Mouse (Mus musculus): ENCODE measurements around the gene Ccdc92. TPM values are rescaled to one million over a fixed set of nuclear protein-coding genes. Genes with fewer than 3 reads are reported as not detected.

Ccdc92 gene
- polyA plus RNA-seq, 1 experiment from 2014 or later: 58.1 TPM

DNA sequence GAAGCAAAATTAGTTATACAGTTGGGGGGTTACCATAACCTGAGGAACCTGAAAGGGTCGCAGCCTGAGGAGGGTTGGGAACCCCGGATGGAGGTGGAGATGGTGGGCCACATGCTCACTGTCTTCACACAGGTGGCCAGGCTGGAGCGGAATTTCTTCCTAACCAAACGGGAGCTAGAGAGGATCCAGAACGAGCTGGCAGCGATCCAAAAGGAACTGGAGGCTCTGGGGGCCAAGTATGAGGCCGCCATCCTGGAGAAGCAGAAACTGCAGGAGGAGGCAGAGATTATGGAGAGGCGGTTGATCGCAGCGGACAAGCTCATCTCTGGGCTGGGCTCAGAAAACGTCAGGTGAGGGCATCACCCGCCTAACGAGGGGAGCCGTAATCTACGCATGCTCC, 45.2 kb downstream of the Ccdc92 start:
- no peak for ATAC-seq (ENCODE audit: low read depth)
- 89% methylated on average over 15 of the region's 15 CpGs for WGBS

DNA sequence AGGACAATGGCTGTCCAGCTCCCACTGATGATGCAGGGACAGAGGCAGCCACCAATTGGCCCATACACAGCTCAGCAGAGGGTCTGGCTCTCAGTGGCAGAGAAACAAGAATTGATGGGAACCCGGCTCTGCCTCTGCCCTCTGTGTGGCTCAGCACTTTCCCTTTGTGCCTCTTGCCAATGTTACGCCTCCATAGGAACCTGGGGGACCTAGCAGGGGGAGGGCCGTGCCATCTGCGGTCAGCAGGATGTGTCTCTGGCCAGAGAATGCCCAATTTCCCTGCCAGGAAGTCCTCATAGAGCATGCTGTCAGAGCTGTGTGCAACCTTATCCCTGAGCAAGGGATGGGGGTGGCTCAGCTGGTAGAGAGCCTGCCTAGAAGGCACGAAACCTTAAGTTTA, 47.4 kb downstream of the Ccdc92 start:
- H3K9me3 ChIP-seq: 0 out of 2 replicates have a peak, but pooled peaks cover 7% of the 10 kb centered on the region
- H3K36me3 ChIP-seq: no peaks in the 10 kb centered on the region
- H3K27me3 ChIP-seq: no peaks in the 10 kb centered on the region
- H3K4me1 ChIP-seq (replicated peaks): no peaks in the 10 kb centered on the region
- H3K4me2 ChIP-seq: no peak overlapping the region
- H3K27ac ChIP-seq (replicated peaks): no peak overlapping the region
- WGBS: 66% methylated on average over 5 of the region's 5 CpGs
- no peak overlapping the region for H3K9ac ChIP-seq
- no peak overlapping the region for H3K4me3 ChIP-seq
- no peak for ATAC-seq (ENCODE audit: low read depth)

More for the DNA sequence above, 45.2 kb downstream of the Ccdc92 start:
- no peak overlapping the region for H3K4me2 ChIP-seq
- H3K4me3 ChIP-seq: no peak overlapping the region
- no peaks in the 10 kb centered on the region for H3K27me3 ChIP-seq
- no peak overlapping the region for H3K9ac ChIP-seq
- no peak overlapping the region for H3K27ac ChIP-seq (replicated peaks)
- H3K9me3 ChIP-seq: 0 out of 2 replicates have a peak, but pooled peaks cover 7% of the 10 kb centered on the region
- no peaks in the 10 kb centered on the region for H3K36me3 ChIP-seq
- H3K4me1 ChIP-seq (replicated peaks): no peaks in the 10 kb centered on the region

DNA sequence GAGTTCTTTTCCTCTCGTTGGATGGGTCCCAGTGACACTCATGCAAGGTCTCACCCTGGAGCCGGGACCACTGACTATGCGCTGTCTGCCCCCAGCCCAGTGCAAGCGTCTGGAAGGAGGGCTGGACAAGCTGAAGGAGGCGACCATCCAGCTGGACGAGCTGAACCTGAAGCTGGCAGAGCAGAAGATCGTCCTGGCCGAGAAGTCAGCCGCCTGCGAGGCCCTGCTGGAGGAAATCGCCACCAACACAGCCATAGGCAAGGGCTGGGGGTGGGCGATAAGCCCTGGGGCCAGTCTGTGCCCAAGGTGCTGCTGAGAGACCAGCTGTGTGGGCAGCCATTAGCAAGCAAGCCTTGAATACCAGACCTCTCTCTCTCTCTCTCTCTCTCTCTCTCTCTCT, 49.8 kb downstream of the Ccdc92 start:
- no peaks in the 10 kb centered on the region for H3K9me3 ChIP-seq
- H3K4me1 ChIP-seq (replicated peaks): no peaks in the 10 kb centered on the region
- H3K27ac ChIP-seq (replicated peaks): no peak overlapping the region
- WGBS: 82% methylated on average over 12 of the region's 12 CpGs
- H3K4me2 ChIP-seq: no peak overlapping the region
- no peak overlapping the region for H3K9ac ChIP-seq
- H3K27me3 ChIP-seq: no peaks in the 10 kb centered on the region
- no peak overlapping the region for H3K4me3 ChIP-seq
- no peaks in the 10 kb centered on the region for H3K36me3 ChIP-seq
- no peak for ATAC-seq (ENCODE audit: low read depth)

DNA sequence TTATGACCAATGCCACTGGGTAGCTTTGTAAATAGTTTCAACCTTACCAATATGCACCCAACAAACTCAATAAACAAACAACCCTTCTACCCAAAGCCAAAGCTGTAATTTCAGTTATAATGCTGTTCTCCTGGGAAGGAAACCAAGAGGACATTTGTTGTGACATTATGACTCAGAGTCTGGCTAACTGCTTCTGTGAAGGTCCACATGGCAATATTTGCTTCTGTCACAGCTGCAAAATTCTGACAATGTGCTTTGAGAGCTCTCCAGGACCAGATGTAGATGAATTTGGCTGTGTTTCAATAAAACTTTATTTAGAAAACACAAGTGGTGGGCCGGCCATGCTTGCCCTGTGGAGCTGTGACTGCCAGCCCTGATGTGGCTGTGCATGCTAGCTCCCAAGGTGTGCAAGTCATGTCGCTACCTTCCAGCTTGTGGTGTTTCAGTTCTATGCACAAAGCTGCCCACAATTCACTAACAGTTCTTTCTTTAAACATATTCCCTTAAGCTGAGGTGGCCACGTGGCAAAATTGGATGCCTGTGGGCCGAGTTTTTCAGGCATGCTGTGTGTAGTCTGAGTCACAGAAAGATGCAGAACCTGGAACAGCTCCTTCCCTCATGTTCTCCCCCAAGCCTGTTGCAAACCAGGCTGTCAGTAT, 52.4 kb downstream of the Ccdc92 start:
- no peaks in the 10 kb centered on the region for H3K4me1 ChIP-seq (replicated peaks)
- ATAC-seq (ENCODE audit: low read depth): no peak
- no peaks in the 10 kb centered on the region for H3K27me3 ChIP-seq
- no peak overlapping the region for H3K9ac ChIP-seq
- H3K9me3 ChIP-seq: no peaks in the 10 kb centered on the region
- H3K27ac ChIP-seq (replicated peaks): no peak overlapping the region
- no peaks in the 10 kb centered on the region for H3K36me3 ChIP-seq
- 85% methylated on average over 4 of the region's 4 CpGs for WGBS
- no peak overlapping the region for H3K4me3 ChIP-seq
- H3K4me2 ChIP-seq: no peak overlapping the region

DNA sequence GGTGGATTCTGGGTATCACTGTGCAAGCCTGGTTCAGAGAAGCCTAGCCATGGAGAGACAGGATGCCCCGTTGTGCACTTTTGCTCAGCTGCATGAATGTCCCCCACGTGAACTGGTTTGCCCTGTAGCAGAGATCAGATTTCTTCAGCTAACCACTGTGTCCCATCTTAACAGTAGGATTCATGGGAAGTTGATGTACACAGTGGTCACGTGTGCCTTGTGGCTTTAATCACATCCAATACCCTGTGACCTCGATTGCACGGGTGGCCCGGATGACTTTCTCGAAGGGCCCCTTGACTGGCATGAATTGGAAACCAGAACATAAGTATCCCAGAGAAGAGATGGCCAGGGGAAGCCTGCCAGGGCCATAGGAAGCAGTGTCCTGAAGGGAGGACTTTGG, 70.1 kb downstream of the Ccdc92 start:
- Histone ChIP-seq H3K4me2 (no peak overlapping the region), H3K36me3 (no peaks in the 10 kb centered on the region), H3K9me3 (no peaks in the 10 kb centered on the region), H3K27ac (replicated peaks) (no peak overlapping the region), H3K4me1 (replicated peaks) (no peaks in the 10 kb centered on the region), H3K27me3 (no peaks in the 10 kb centered on the region), H3K9ac (no peak overlapping the region), H3K4me3 (no peak overlapping the region)
- ATAC-seq (ENCODE audit: low read depth): no peak
- 83% methylated on average over 7 of the region's 7 CpGs for WGBS

DNA sequence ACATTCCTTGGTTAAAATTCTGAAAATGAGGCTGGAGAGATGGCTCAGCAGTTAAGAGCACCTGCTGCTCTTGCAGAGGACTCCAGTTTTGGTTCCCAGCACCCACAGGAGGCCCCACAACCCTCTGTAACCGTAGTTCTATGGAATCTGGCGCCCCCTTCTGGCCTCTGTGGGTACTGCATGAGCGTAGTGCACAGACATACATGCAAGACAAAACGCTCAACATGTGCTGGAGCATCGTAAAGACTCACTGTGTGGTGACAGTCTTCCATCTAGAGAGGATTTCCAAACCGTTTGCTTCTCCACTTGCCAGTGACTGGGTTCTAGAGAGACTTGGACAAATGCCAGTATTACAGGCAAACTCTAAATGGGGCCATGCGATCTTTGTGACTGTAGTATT, 76.6 kb downstream of the Ccdc92 start:
- no peaks in the 10 kb centered on the region for H3K4me1 ChIP-seq (replicated peaks)
- H3K9me3 ChIP-seq: 0 out of 2 replicates have a peak, but pooled peaks cover 5% of the 10 kb centered on the region
- no peak overlapping the region for H3K4me3 ChIP-seq
- H3K27ac ChIP-seq (replicated peaks): no peak overlapping the region
- H3K27me3 ChIP-seq: no peaks in the 10 kb centered on the region
- H3K36me3 ChIP-seq: no peaks in the 10 kb centered on the region
- 87% methylated on average over 7 of the region's 7 CpGs for WGBS
- no peak overlapping the region for H3K4me2 ChIP-seq
- ATAC-seq (ENCODE audit: low read depth): no peak
- no peak overlapping the region for H3K9ac ChIP-seq

Other genes with a start within 250 kb of the Ccdc92 start
- gene Atp6v0a2, start 233.8 kb downstream of the Ccdc92 start, polyA plus RNA-seq (2015; fragmentation: Nextera tagmentation; extraction: Ambion mirVana): 38.5 and 51.4 TPM in 2 replicates
- 0.10 and 0.29 TPM in 2 replicates for gene Dnah10, start 137.3 kb downstream of the Ccdc92 start, polyA plus RNA-seq (2015; fragmentation: Nextera tagmentation; extraction: Ambion mirVana)
- 147 and 150 TPM in 2 replicates for gene Zfp664, start 267 bp upstream of the Ccdc92 start, polyA plus RNA-seq (2015; fragmentation: Nextera tagmentation; extraction: Ambion mirVana)
- 7.0 and 8.5 TPM in 2 replicates for gene Rflna, start 140.8 kb upstream of the Ccdc92 start, polyA plus RNA-seq (2015; fragmentation: Nextera tagmentation; extraction: Ambion mirVana)

Data from neural tube, embryonic 13.5 days (tissue).